Mouse (Mus musculus) ES-E14 (cell line): ENCODE measurements around the gene Repin1.

Experiments used
- HCFC1 ChIP-seq: IDR thresholded peaks from 2 replicates; pipeline ENCODE4 v1.6.1; 2012; ENCODE audit warnings: low read length, inconsistent platforms, borderline replicate concordance; ENCODE audit not compliant: insufficient read depth
- ZC3H11A ChIP-seq: IDR thresholded peaks from 2 replicates; pipeline ENCODE4 v1.6.1; 2012; ENCODE audit warnings: low read depth, mild to moderate bottlenecking, inconsistent platforms, low read length, borderline replicate concordance

DNA sequence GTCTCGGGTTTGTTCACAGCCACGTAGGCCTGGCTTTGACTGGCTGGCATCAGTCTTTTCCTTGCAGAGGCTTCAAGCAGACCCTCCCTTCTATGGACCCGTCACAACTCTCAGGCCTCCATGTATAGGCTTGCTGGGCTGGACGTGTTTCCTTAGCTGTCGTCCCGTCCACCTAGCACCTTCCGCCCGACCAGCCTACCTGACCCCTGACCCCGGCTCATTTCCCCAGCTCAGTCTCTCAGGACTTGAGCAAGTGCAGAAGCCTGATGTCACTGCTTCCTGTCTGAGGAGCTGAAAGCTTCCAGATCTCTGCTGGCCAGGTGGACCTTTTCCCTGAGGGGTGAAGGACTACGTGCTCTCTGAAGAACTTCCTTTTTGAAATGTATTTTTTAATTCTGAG, 20.4 kb upstream of the Repin1 start:
- TF ChIP-seq HCFC1 (no peak), ZC3H11A (no peak)
